Mouse (Mus musculus): ENCODE measurements at regions not wholly inside any gene's neighbourhood (a gene's known extent, or its start where the extent isn't known, plus 50 kb on each side); places are given as distances from the start of the nearest gene placed in this dataset.

DNA sequence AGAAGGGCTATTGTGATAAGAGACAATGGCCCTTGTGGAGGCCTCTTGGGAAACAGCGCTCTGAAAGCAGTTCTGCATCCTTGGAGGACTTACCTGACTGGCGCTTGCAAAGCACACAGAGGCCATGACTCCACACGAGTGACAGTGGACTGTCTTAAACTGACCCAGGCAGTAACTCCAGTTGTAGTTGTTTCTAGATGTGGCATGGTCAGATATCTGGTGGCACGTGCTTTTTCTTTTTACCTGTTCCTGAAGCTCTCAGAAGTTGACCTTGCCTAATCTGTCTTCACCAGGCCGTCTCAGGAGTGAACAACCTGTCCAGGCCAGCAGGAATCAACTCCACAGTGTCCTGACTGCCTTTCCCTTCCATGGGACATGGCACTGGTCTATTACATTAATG lies 129.6 kb upstream of the Fbxo11 start:
- Histone ChIP-seq H3K36me3 (ENCODE audit: insufficient read depth) (no peaks in the 10 kb centered on the region), H3K9ac (no peak overlapping the region), H3K27ac (ENCODE audit: low read depth) (no peak overlapping the region), H3K4me3 (ENCODE audit: low read depth, low read length) (no peak overlapping the region), H3K9me3 (ENCODE audit: low read depth, low read length) (no peaks in the 10 kb centered on the region), H3K27me3 (ENCODE audit: insufficient read depth, low read length) (no peaks in the 10 kb centered on the region), H3K4me2 (no peak overlapping the region), H3K4me1 (ENCODE audit: insufficient read depth) (no peaks in the 10 kb centered on the region)
- DNase-seq (no peak), ATAC-seq (ENCODE audit: insufficient read depth) (no peak)
- WGBS: 82% methylated on average over 5 of the region's 5 CpGs
- no peak for TF ChIP-seq CTCF (IDR thresholded peaks at IDR 0.05; ENCODE audit: low read depth)

DNA sequence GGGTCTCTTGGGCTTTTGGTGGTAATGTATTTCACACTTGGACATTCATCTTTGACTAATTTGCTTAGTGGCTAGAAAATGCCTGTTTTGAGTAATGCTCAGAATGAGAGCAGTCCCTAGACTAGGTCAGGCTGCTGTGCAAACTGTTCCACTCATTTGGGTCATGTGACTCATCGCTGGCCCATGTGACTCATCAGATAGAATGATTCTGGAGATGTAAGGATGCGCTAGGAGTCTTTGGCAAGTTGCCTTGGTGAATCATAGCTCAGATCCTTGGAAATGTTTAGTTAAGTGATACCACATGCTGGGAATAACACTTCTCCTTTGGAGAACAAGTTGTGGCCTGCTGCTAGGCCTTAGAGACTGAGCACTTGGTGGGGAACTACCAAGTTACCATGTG lies 130.2 kb upstream of the Fbxo11 start:
- H3K4me3 ChIP-seq (ENCODE audit: low read depth, low read length): no peak overlapping the region
- WGBS: 81% methylated on average over 2 of the region's 2 CpGs
- H3K9ac ChIP-seq: no peak overlapping the region
- peak; percentile 46 for DNase-seq
- H3K4me2 ChIP-seq: no peak overlapping the region
- H3K27me3 ChIP-seq (ENCODE audit: insufficient read depth, low read length): no peaks in the 10 kb centered on the region
- no peaks in the 10 kb centered on the region for H3K36me3 ChIP-seq (ENCODE audit: insufficient read depth)
- TF ChIP-seq CTCF (IDR thresholded peaks at IDR 0.05; ENCODE audit: low read depth): no peak
- no peak overlapping the region for H3K27ac ChIP-seq (ENCODE audit: low read depth)
- no peaks in the 10 kb centered on the region for H3K4me1 ChIP-seq (ENCODE audit: insufficient read depth)
- no peak for ATAC-seq (ENCODE audit: insufficient read depth)
- H3K9me3 ChIP-seq (ENCODE audit: low read depth, low read length): no peaks in the 10 kb centered on the region

DNA sequence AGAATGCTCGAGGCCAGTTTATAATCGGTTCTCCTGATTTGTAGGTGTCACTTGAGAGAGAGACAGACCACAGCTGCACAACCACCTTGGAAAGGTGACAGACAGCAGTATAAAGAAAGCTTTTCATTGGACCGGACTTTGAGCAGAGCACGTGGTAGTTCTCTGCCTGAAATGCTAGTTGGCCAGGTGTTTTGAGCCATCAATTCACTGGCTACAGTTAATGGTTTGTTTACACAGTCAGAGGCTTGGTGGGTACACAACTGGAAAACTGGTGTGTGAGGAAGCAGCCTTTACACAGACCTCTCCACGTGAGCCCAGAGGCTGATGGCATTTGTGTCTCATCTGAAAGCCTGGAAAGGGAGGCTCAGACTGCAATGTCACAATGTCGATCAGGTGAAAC lies 130.8 kb upstream of the Fbxo11 start:
- Histone ChIP-seq H3K27ac (ENCODE audit: low read depth) (no peak overlapping the region), H3K9me3 (ENCODE audit: low read depth, low read length) (no peaks in the 10 kb centered on the region), H3K27me3 (ENCODE audit: insufficient read depth, low read length) (no peaks in the 10 kb centered on the region), H3K36me3 (ENCODE audit: insufficient read depth) (no peaks in the 10 kb centered on the region), H3K4me3 (ENCODE audit: low read depth, low read length) (no peak overlapping the region), H3K9ac (no peak overlapping the region), H3K4me2 (no peak overlapping the region), H3K4me1 (ENCODE audit: insufficient read depth) (no peaks in the 10 kb centered on the region)
- ATAC-seq (ENCODE audit: insufficient read depth) (no peak), DNase-seq (no peak)
- no peak for TF ChIP-seq CTCF (IDR thresholded peaks at IDR 0.05; ENCODE audit: low read depth)
- 57% methylated on average over 6 of the region's 6 CpGs for WGBS

DNA sequence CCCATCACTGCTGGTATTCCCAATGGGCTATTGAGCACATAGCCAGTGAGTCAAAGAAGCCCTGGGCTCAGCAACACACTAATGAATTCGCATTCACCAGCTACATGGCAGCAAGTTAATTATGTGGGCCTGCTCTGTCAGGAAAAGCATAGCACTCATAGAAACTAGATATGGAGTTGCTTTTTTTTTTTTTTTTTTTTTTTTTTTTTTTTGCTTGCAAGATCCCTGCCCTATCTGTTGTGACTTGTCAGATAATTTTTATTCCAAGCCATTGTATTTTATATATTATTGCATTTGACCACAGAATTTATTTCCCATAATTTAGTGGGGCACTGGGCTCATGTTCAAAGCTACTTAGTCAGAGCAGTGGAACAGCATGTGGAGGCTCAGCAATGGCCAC lies 131.2 kb upstream of the Fbxo11 start:
- H3K4me2 ChIP-seq: no peak overlapping the region

DNA sequence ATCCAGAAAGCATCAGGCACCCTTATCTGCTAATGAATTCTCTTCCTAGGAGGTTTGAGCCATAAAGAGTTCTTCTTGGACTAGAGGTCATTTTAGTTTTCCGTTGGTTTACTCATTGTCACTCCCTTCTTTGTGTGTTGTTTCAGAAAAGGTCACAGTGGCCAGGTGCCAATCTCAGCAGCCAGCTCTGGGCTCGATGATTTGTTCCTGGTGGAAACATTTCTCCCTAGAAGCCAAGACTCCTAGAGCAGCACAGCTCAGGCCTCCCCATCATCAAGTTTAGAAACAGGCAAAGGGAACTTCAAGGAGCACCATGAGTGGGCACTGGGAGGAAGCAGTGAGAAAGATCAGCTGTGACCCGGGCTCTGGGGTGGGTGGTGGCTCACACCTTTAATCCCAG lies 132.3 kb upstream of the Fbxo11 start:
- Histone ChIP-seq H3K9ac (no peak overlapping the region), H3K36me3 (ENCODE audit: insufficient read depth) (no peaks in the 10 kb centered on the region), H3K4me2 (no peak overlapping the region), H3K4me3 (ENCODE audit: low read depth, low read length) (no peak overlapping the region), H3K27me3 (ENCODE audit: insufficient read depth, low read length) (no peaks in the 10 kb centered on the region), H3K27ac (ENCODE audit: low read depth) (no peak overlapping the region), H3K4me1 (ENCODE audit: insufficient read depth) (no peaks in the 10 kb centered on the region), H3K9me3 (ENCODE audit: low read depth, low read length) (no peaks in the 10 kb centered on the region)
- ATAC-seq (ENCODE audit: insufficient read depth): no peak
- TF ChIP-seq CTCF (IDR thresholded peaks at IDR 0.05; ENCODE audit: low read depth): no peak
- 51% methylated on average over 3 of the region's 3 CpGs for WGBS
- no peak for DNase-seq

More for the DNA sequence above, 131.2 kb upstream of the Fbxo11 start:
- no peak overlapping the region for H3K4me3 ChIP-seq (ENCODE audit: low read depth, low read length)
- ATAC-seq (ENCODE audit: insufficient read depth): no peak
- 81% methylated on average over 1 of the region's 1 CpGs for WGBS
- H3K9me3 ChIP-seq (ENCODE audit: low read depth, low read length): no peaks in the 10 kb centered on the region
- no peaks in the 10 kb centered on the region for H3K36me3 ChIP-seq (ENCODE audit: insufficient read depth)
- DNase-seq: no peak
- no peak for TF ChIP-seq CTCF (IDR thresholded peaks at IDR 0.05; ENCODE audit: low read depth)
- no peaks in the 10 kb centered on the region for H3K27me3 ChIP-seq (ENCODE audit: insufficient read depth, low read length)
- H3K4me1 ChIP-seq (ENCODE audit: insufficient read depth): no peaks in the 10 kb centered on the region
- no peak overlapping the region for H3K27ac ChIP-seq (ENCODE audit: low read depth)
- H3K9ac ChIP-seq: no peak overlapping the region

DNA sequence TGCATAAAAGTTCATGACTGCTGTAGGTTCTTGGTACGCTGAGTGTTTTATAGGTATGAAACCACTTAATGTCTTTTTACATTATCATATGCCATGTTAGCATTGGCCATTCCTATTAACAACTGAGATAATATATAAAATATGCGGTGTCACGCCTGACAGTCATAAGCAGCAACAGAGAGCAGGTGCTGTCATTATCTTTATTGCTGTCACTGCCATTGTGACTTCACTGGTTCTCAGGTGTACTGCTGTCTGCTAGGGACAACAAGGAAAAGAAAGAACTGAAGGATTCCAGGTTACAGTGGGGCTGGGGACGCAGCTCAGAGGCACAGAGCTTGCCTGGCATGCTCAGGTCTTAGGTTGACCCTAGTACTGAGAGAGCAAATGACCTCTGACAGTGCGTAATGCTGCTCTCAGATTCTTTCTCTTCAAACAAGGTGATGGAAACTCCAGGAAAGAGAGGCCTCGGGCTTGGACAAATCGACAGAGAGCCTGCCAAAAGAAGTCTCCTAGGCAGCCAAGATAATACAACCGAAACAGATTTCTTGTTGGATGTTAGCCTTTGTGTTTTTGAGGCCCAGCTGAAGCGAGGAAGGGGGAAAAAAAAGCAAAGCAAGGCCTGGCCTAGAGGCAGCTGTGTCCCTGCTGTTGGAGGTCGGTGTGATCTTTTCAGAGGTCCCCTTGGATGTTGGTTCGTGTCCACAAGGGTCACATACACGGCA lies 136.3 kb upstream of the Fbxo11 start:
- Histone ChIP-seq H3K9me3 (ENCODE audit: low read depth, low read length) (no peaks in the 10 kb centered on the region), H3K36me3 (ENCODE audit: insufficient read depth) (no peaks in the 10 kb centered on the region), H3K27me3 (ENCODE audit: insufficient read depth, low read length) (no peaks in the 10 kb centered on the region), H3K4me1 (ENCODE audit: insufficient read depth) (no peaks in the 10 kb centered on the region), H3K4me2 (no peak overlapping the region), H3K27ac (ENCODE audit: low read depth) (no peak overlapping the region), H3K4me3 (ENCODE audit: low read depth, low read length) (no peak overlapping the region), H3K9ac (no peak overlapping the region)
- no peak for DNase-seq
- WGBS: 73% methylated on average over 12 of the region's 12 CpGs
- no peak for TF ChIP-seq CTCF (IDR thresholded peaks at IDR 0.05; ENCODE audit: low read depth)
- no peak for ATAC-seq (ENCODE audit: insufficient read depth)

DNA sequence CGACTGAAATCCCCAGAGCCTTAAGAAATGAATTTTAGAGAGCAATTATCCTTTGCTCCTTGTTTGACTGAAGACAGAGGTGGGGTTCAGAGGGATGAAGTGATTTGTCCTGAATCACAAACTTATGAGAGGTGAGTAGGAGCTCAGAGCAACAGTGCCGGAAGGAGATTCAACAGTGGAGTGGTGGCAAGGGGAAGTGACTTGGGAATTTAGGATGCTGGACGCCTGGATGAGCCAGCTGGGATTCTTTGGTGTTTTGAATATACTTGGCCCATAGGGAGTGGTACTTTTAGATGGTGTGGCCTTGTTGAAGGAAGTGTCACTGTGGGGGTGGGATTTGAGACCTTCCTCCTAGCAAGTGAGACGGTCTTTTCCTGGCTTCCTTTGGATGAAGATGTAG lies 137.1 kb upstream of the Fbxo11 start:
- no peaks in the 10 kb centered on the region for H3K9me3 ChIP-seq (ENCODE audit: low read depth, low read length)
- H3K4me3 ChIP-seq (ENCODE audit: low read depth, low read length): no peak overlapping the region
- ATAC-seq (ENCODE audit: insufficient read depth) (no peak), DNase-seq (no peak)
- WGBS: 86% methylated on average over 4 of the region's 4 CpGs
- H3K27ac ChIP-seq (ENCODE audit: low read depth): no peak overlapping the region
- no peak for TF ChIP-seq CTCF (IDR thresholded peaks at IDR 0.05; ENCODE audit: low read depth)
- H3K9ac ChIP-seq: no peak overlapping the region
- no peaks in the 10 kb centered on the region for H3K36me3 ChIP-seq (ENCODE audit: insufficient read depth)
- H3K27me3 ChIP-seq (ENCODE audit: insufficient read depth, low read length): no peaks in the 10 kb centered on the region
- H3K4me2 ChIP-seq: no peak overlapping the region
- H3K4me1 ChIP-seq (ENCODE audit: insufficient read depth): no peaks in the 10 kb centered on the region

Data from lung, embryonic 14.5 days (tissue).